Mouse (Mus musculus) C2C12 (cell line): Measurements from ENCODE around the gene Rccd1. TPM values are rescaled to one million over a fixed set of nuclear protein-coding genes. Genes with fewer than 3 reads are reported as not detected.
A peak's percentile ranks its signal among the peaks of the same experiment; 100 is the strongest.

Experiments
- H3K27me3 ChIP-seq: one replicate; pipeline ENCODE4 v1.6.1; 2011; ENCODE audit not compliant: control insufficient read depth, insufficient read depth, insufficient read length
- H3K36me3 ChIP-seq: one replicate; pipeline ENCODE4 v1.6.1; 2011; ENCODE audit not compliant: control insufficient read depth, insufficient read depth
- H3K4me3 ChIP-seq: one replicate; pipeline ENCODE4 v1.5.1; 2011; ENCODE audit warnings: mild to moderate bottlenecking, control low read depth; ENCODE audit not compliant: poor library complexity, insufficient read depth, severe bottlenecking
- H3K79me2 ChIP-seq: one replicate; pipeline ENCODE4 v1.6.1; 2011; ENCODE audit not compliant: control insufficient read depth, insufficient read depth
- H3K79me3 ChIP-seq: one replicate; pipeline ENCODE4 v1.6.1; 2011; ENCODE audit warnings: low read depth, control low read depth
- H3ac ChIP-seq: one replicate; pipeline ENCODE3; 2011; ENCODE audit warnings: low read depth; ENCODE audit not compliant: control insufficient read depth, insufficient read length
- CEBPB ChIP-seq: IDR thresholded peaks from one replicate; pipeline ENCODE4 v1.6.1; 2011; ENCODE audit warnings: low read depth, mild to moderate bottlenecking, control low read depth, moderate library complexity
- CTCF ChIP-seq: IDR thresholded peaks from one replicate; pipeline ENCODE4 v1.5.1; 2011; ENCODE audit not compliant: control insufficient read depth, insufficient read depth, insufficient read length
- FOSL1 ChIP-seq: IDR thresholded peaks from one replicate; pipeline ENCODE4 v1.8.0; 2011; ENCODE audit warnings: mild to moderate bottlenecking, low read length; ENCODE audit not compliant: poor library complexity, insufficient read depth, severe bottlenecking
- MAX ChIP-seq: IDR thresholded peaks from one replicate; pipeline ENCODE4 v1.6.1; 2011; ENCODE audit warnings: mild to moderate bottlenecking, control low read depth
- MYOD1 ChIP-seq: IDR thresholded peaks from one replicate; pipeline ENCODE4 v1.6.1; 2011; ENCODE audit warnings: low read depth; ENCODE audit not compliant: control insufficient read depth, insufficient read length
- MYOG ChIP-seq: IDR thresholded peaks from one replicate; pipeline ENCODE4 v1.6.1; 2011; ENCODE audit not compliant: control insufficient read depth, insufficient read length; ENCODE audit errors: extremely low read depth
- USF1 ChIP-seq: IDR thresholded peaks from one replicate; pipeline ENCODE4 v1.6.1; 2011; ENCODE audit warnings: low read depth, mild to moderate bottlenecking, control low read depth, moderate library complexity
- polyA plus RNA-seq: library from polyadenylated mRNA; unstranded; fragments of >200 nt; fragmentation: generic; extraction: Trizol; gene quantifications from one replicate; pipeline ENCODE4 v1.2.1, GENCODE M21; 2012; ENCODE audit warnings: missing spikeins

The Rccd1 gene
- polyA plus RNA-seq, 1 experiment, result 7.0 TPM

- Histone ChIP-seq H3K79me3 (no peaks in the 10 kb centered on the region), H3ac (peak overlapping the region; percentile 88), H3K4me3 (peak overlapping the region; percentile 49), H3K36me3 (peaks cover 8% of the 10 kb centered on the region), H3K27me3 (no peaks in the 10 kb centered on the region), H3K79me2 (no peaks in the 10 kb centered on the region)
- TF ChIP-seq FOSL1 (no peak), USF1 (no peak), MYOD1 (no peak), CTCF (no peak), CEBPB (no peak), MAX (no peak), MYOG (no peak)
Measured at GRCm38 (mm10) chr7:80370649-80371040, 46.4 kb upstream of the Rccd1 start.

- TF ChIP-seq FOSL1 (no peak), CEBPB (no peak), CTCF (no peak), MYOD1 (no peak), USF1 (no peak), MAX (no peak), MYOG (no peak)
- Histone ChIP-seq H3ac (peak overlapping the region; percentile 88), H3K4me3 (peak overlapping the region; percentile 49), H3K36me3 (peaks cover 8% of the 10 kb centered on the region), H3K27me3 (no peaks in the 10 kb centered on the region), H3K79me2 (no peaks in the 10 kb centered on the region), H3K79me3 (no peaks in the 10 kb centered on the region)
Measured at GRCm38 (mm10) chr7:80369967-80370431, 45.7 kb upstream of the Rccd1 start.

- no peaks in the 10 kb centered on the region for H3K79me2 ChIP-seq
- no peaks in the 10 kb centered on the region for H3K27me3 ChIP-seq
- peaks cover 8% of the 10 kb centered on the region for H3K36me3 ChIP-seq
- TF ChIP-seq CEBPB, result no peak
- TF ChIP-seq FOSL1, result no peak
- TF ChIP-seq MYOG, result no peak
- TF ChIP-seq CTCF, result no peak
- TF ChIP-seq MYOD1, result no peak
- no peak for TF ChIP-seq MAX
- TF ChIP-seq USF1, result no peak
- H3K4me3 ChIP-seq, result no peak overlapping the region
- H3ac ChIP-seq, result no peak overlapping the region
- H3K79me3 ChIP-seq, result no peaks in the 10 kb centered on the region
Measured at GRCm38 (mm10) chr7:80369461-80369860, 45.2 kb upstream of the Rccd1 start.

GRCm38 (mm10) chr7:80368635-80369421 lies 44.6 kb upstream of the Rccd1 start:
- Histone ChIP-seq H3K27me3 (no peaks in the 10 kb centered on the region), H3K36me3 (peaks cover 8% of the 10 kb centered on the region), H3K79me2 (no peaks in the 10 kb centered on the region), H3ac (no peak overlapping the region), H3K4me3 (no peak overlapping the region), H3K79me3 (no peaks in the 10 kb centered on the region)
- no peak for TF ChIP-seq CTCF
- no peak for TF ChIP-seq MAX
- TF ChIP-seq FOSL1, result no peak
- TF ChIP-seq CEBPB, result no peak
- TF ChIP-seq MYOG, result no peak
- TF ChIP-seq USF1, result no peak
- no peak for TF ChIP-seq MYOD1

- Histone ChIP-seq H3ac (no peak overlapping the region), H3K79me3 (no peaks in the 10 kb centered on the region), H3K36me3 (peaks cover 8% of the 10 kb centered on the region), H3K4me3 (no peak overlapping the region), H3K27me3 (no peaks in the 10 kb centered on the region), H3K79me2 (no peaks in the 10 kb centered on the region)
- TF ChIP-seq USF1, result no peak
- TF ChIP-seq MYOD1, result no peak
- no peak for TF ChIP-seq CTCF
- no peak for TF ChIP-seq FOSL1
- TF ChIP-seq MYOG, result no peak
Measured at GRCm38 (mm10) chr7:80368009-80368408, 43.8 kb upstream of the Rccd1 start.
